Mouse (Mus musculus): Measurements from ENCODE around the gene Gja4. TPM values are rescaled to one million over a fixed set of nuclear protein-coding genes. Genes with fewer than 3 reads are reported as not detected.
A peak's percentile ranks its signal among the peaks of the same experiment; 100 is the strongest.

Gene Gja4
- polyA plus RNA-seq, 1 experiment from 2014 or later = 16.4 TPM

- Histone ChIP-seq H3K4me3 (replicated peaks; ENCODE audit: low read length) (no peak overlapping the region), H3K9me3 (ENCODE audit: control insufficient read depth, low read length) (no peaks in the 10 kb centered on the region), H3K9ac (replicated peaks; ENCODE audit: low read depth, low read length) (no peak overlapping the region), H3K27ac (ENCODE audit: low read length) (no peak overlapping the region), H3K36me3 (ENCODE audit: control insufficient read depth, insufficient read depth) (no peaks in the 10 kb centered on the region), H3K27me3 (replicated peaks; ENCODE audit: control insufficient read depth, insufficient read depth, low read length) (0 out of 2 replicates have a peak, but pooled peaks cover 2% of the 10 kb centered on the region), H3K4me1 (replicated peaks; ENCODE audit: control insufficient read depth, insufficient read depth, low read length) (no peaks in the 10 kb centered on the region), H3K4me2 (ENCODE audit: low read length) (no peak overlapping the region)
- WGBS = 68% methylated on average over 6 of the region's 6 CpGs
- ATAC-seq = no peak
These were observed 27.5 kb upstream of the Gja4 start for GRCm38 (mm10) chr4:127341372-127341771.

- H3K36me3 ChIP-seq (ENCODE audit: control insufficient read depth, insufficient read depth) = no peaks in the 10 kb centered on the region
- H3K4me2 ChIP-seq (ENCODE audit: low read length) = no peak overlapping the region
- no peak overlapping the region for H3K4me3 ChIP-seq (replicated peaks; ENCODE audit: low read length)
- whole genome bisulfite sequencing = 90% methylated on average over 5 of the region's 5 CpGs
- H3K9me3 ChIP-seq (ENCODE audit: control insufficient read depth, low read length) = no peaks in the 10 kb centered on the region
- no peak overlapping the region for H3K9ac ChIP-seq (replicated peaks; ENCODE audit: low read depth, low read length)
- H3K27me3 ChIP-seq (replicated peaks; ENCODE audit: control insufficient read depth, insufficient read depth, low read length) = 0 out of 2 replicates have a peak, but pooled peaks cover 2% of the 10 kb centered on the region
- H3K27ac ChIP-seq (ENCODE audit: low read length) = no peak overlapping the region
- no peak for ATAC-seq
- no peaks in the 10 kb centered on the region for H3K4me1 ChIP-seq (replicated peaks; ENCODE audit: control insufficient read depth, insufficient read depth, low read length)
These were observed 23.8 kb upstream of the Gja4 start for GRCm38 (mm10) chr4:127337668-127338067.

GRCm38 (mm10) chr4:127334870-127335504 lies 21.1 kb upstream of the Gja4 start:
- Histone ChIP-seq H3K27ac (ENCODE audit: low read length) (no peak overlapping the region), H3K4me3 (replicated peaks; ENCODE audit: low read length) (no peak overlapping the region), H3K36me3 (ENCODE audit: control insufficient read depth, insufficient read depth) (no peaks in the 10 kb centered on the region), H3K9ac (replicated peaks; ENCODE audit: low read depth, low read length) (no peak overlapping the region), H3K4me1 (replicated peaks; ENCODE audit: control insufficient read depth, insufficient read depth, low read length) (peaks cover 7% of the 10 kb centered on the region), H3K9me3 (ENCODE audit: control insufficient read depth, low read length) (no peaks in the 10 kb centered on the region), H3K4me2 (ENCODE audit: low read length) (no peak overlapping the region), H3K27me3 (replicated peaks; ENCODE audit: control insufficient read depth, insufficient read depth, low read length) (peaks cover 20% of the 10 kb centered on the region)
- ATAC-seq = no peak
- WGBS = 51% methylated on average over 5 of the region's 5 CpGs

- Histone ChIP-seq H3K27me3 (replicated peaks; ENCODE audit: control insufficient read depth, insufficient read depth, low read length) (peaks cover 34% of the 10 kb centered on the region), H3K27ac (ENCODE audit: low read length) (no peak overlapping the region), H3K9me3 (ENCODE audit: control insufficient read depth, low read length) (no peaks in the 10 kb centered on the region), H3K4me2 (ENCODE audit: low read length) (no peak overlapping the region), H3K36me3 (ENCODE audit: control insufficient read depth, insufficient read depth) (no peaks in the 10 kb centered on the region), H3K9ac (replicated peaks; ENCODE audit: low read depth, low read length) (no peak overlapping the region), H3K4me1 (replicated peaks; ENCODE audit: control insufficient read depth, insufficient read depth, low read length) (peaks cover 12% of the 10 kb centered on the region), H3K4me3 (replicated peaks; ENCODE audit: low read length) (no peak overlapping the region)
- 22% methylated on average over 13 of the region's 13 CpGs for WGBS
- no peak for ATAC-seq
These were observed 17.3 kb upstream of the Gja4 start for GRCm38 (mm10) chr4:127331171-127331570.

GRCm38 (mm10) chr4:127330181-127331100 lies 16.6 kb upstream of the Gja4 start, which contains the start of gene Gjb3:
TSS of gene Gjb3 (minus strand) at chr4:127330844.
- Histone ChIP-seq H3K9me3 (ENCODE audit: control insufficient read depth, low read length) (no peaks in the 10 kb centered on the region), H3K4me1 (replicated peaks; ENCODE audit: control insufficient read depth, insufficient read depth, low read length) (peaks cover 12% of the 10 kb centered on the region), H3K4me2 (ENCODE audit: low read length) (peak within 1 kb of the TSS; percentile 42), H3K27me3 (replicated peaks; ENCODE audit: control insufficient read depth, insufficient read depth, low read length) (peaks cover 35% of the 10 kb centered on the region), H3K4me3 (replicated peaks; ENCODE audit: low read length) (peak within 1 kb of the TSS; percentile 22), H3K27ac (ENCODE audit: low read length) (no peak within 1 kb of the TSS), H3K9ac (replicated peaks; ENCODE audit: low read depth, low read length) (0 out of 2 replicates have a peak within 1 kb of the TSS, but pooled peaks have one; percentile 5), H3K36me3 (ENCODE audit: control insufficient read depth, insufficient read depth) (no peaks in the 10 kb centered on the region)
- WGBS = 2% methylated on average over 49 of the region's 49 CpGs
- no peak for ATAC-seq

- Histone ChIP-seq H3K9ac (replicated peaks; ENCODE audit: low read depth, low read length) (no peak overlapping the region), H3K27ac (ENCODE audit: low read length) (no peak overlapping the region), H3K4me3 (replicated peaks; ENCODE audit: low read length) (peak overlapping the region; percentile 22), H3K4me2 (ENCODE audit: low read length) (peak overlapping the region; percentile 42), H3K27me3 (replicated peaks; ENCODE audit: control insufficient read depth, insufficient read depth, low read length) (peaks cover 38% of the 10 kb centered on the region), H3K9me3 (ENCODE audit: control insufficient read depth, low read length) (no peaks in the 10 kb centered on the region), H3K36me3 (ENCODE audit: control insufficient read depth, insufficient read depth) (no peaks in the 10 kb centered on the region), H3K4me1 (replicated peaks; ENCODE audit: control insufficient read depth, insufficient read depth, low read length) (peaks cover 12% of the 10 kb centered on the region)
- 3% methylated on average over 13 of the region's 13 CpGs for WGBS
- no peak for ATAC-seq
These were observed 15.9 kb upstream of the Gja4 start for GRCm38 (mm10) chr4:127329751-127330150.

GRCm38 (mm10) chr4:127329046-127329445 lies 15.2 kb upstream of the Gja4 start:
- H3K27ac ChIP-seq (ENCODE audit: low read length) = no peak overlapping the region
- no peak overlapping the region for H3K4me2 ChIP-seq (ENCODE audit: low read length)
- H3K9ac ChIP-seq (replicated peaks; ENCODE audit: low read depth, low read length) = no peak overlapping the region
- WGBS = 4% methylated on average over 3 of the region's 3 CpGs
- H3K9me3 ChIP-seq (ENCODE audit: control insufficient read depth, low read length) = no peaks in the 10 kb centered on the region
- H3K27me3 ChIP-seq (replicated peaks; ENCODE audit: control insufficient read depth, insufficient read depth, low read length) = peaks cover 38% of the 10 kb centered on the region
- peaks cover 12% of the 10 kb centered on the region for H3K4me1 ChIP-seq (replicated peaks; ENCODE audit: control insufficient read depth, insufficient read depth, low read length)
- H3K4me3 ChIP-seq (replicated peaks; ENCODE audit: low read length) = no peak overlapping the region
- no peak for ATAC-seq
- H3K36me3 ChIP-seq (ENCODE audit: control insufficient read depth, insufficient read depth) = no peaks in the 10 kb centered on the region

GRCm38 (mm10) chr4:127328378-127328777 lies 14.5 kb upstream of the Gja4 start:
- H3K4me1 ChIP-seq (replicated peaks; ENCODE audit: control insufficient read depth, insufficient read depth, low read length) = peaks cover 12% of the 10 kb centered on the region
- H3K4me2 ChIP-seq (ENCODE audit: low read length) = no peak overlapping the region
- no peak overlapping the region for H3K9ac ChIP-seq (replicated peaks; ENCODE audit: low read depth, low read length)
- no peak overlapping the region for H3K4me3 ChIP-seq (replicated peaks; ENCODE audit: low read length)
- no peaks in the 10 kb centered on the region for H3K36me3 ChIP-seq (ENCODE audit: control insufficient read depth, insufficient read depth)
- H3K9me3 ChIP-seq (ENCODE audit: control insufficient read depth, low read length) = no peaks in the 10 kb centered on the region
- no peak for ATAC-seq
- peaks cover 38% of the 10 kb centered on the region for H3K27me3 ChIP-seq (replicated peaks; ENCODE audit: control insufficient read depth, insufficient read depth, low read length)
- no peak overlapping the region for H3K27ac ChIP-seq (ENCODE audit: low read length)
- WGBS = 71% methylated on average over 7 of the region's 7 CpGs

- Histone ChIP-seq H3K9ac (replicated peaks; ENCODE audit: low read depth, low read length) (no peak overlapping the region), H3K4me3 (replicated peaks; ENCODE audit: low read length) (no peak overlapping the region), H3K4me1 (replicated peaks; ENCODE audit: control insufficient read depth, insufficient read depth, low read length) (peaks cover 12% of the 10 kb centered on the region), H3K27me3 (replicated peaks; ENCODE audit: control insufficient read depth, insufficient read depth, low read length) (peaks cover 38% of the 10 kb centered on the region), H3K4me2 (ENCODE audit: low read length) (no peak overlapping the region), H3K36me3 (ENCODE audit: control insufficient read depth, insufficient read depth) (no peaks in the 10 kb centered on the region), H3K27ac (ENCODE audit: low read length) (no peak overlapping the region), H3K9me3 (ENCODE audit: control insufficient read depth, low read length) (no peaks in the 10 kb centered on the region)
- 76% methylated on average over 6 of the region's 6 CpGs for whole genome bisulfite sequencing
- no peak for ATAC-seq
These were observed 13.9 kb upstream of the Gja4 start for GRCm38 (mm10) chr4:127327749-127328148.
